Mouse (Mus musculus) fat pad, adult 2 months (tissue): ENCODE data around the gene Vmn2r19.
"Not testable (repeated sequence)": the region's sequence is repeated elsewhere in the genome, so short reads cannot be mapped to it uniquely, and the experiment has no call there.

Experiments
- DNase-seq: peaks from one replicate; pipeline ENCODE4 v3.0.0-alpha.2; 2011; ENCODE audit warnings: low read depth, low spot score; ENCODE audit errors: extremely low read depth

Vmn2r19 gene

DNA sequence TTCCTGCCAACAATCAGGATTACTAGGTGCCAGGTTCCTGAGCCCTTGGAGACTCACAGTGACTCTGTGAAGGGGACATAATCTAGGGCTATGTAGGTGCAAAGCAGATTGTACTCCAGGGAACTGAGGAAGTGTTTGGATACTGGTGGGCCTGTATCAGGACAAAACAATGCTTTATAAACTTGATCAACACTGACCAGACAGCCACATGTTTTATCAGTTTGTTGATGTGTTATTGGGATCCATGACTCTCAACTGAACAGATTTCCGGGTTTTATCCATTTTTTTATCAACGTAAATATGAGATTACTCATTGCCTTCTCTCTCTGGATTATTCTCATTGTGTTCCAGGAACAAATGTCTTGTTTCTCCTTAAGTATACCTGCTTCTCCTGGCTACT lies at the start of gene Vmn2r19:
TSS of gene Vmn2r19 (plus strand) at position 301 of the 400 bp plus-strand sequence.
- DNase-seq: no peak

DNA sequence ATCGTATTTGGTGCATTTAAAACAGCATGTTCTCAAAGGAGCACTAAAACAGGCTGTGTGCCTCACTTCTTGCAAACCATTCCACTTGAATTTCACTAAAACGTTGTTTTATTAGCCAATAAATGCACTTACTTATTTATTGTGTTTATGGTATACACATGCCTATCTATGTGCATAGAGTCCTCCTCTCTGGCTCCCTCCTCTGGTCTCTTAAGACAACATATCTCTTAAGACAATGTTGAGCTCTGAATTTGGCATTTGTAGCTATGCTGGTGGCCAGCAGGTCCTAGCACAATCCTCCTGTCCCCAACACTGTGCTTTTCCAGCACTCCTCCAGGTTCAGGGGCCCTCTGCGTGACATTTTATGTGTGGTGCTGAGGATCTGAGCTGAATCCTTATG lies 49.2 kb upstream of the Vmn2r19 start:
- DNase-seq: no peak

DNA sequence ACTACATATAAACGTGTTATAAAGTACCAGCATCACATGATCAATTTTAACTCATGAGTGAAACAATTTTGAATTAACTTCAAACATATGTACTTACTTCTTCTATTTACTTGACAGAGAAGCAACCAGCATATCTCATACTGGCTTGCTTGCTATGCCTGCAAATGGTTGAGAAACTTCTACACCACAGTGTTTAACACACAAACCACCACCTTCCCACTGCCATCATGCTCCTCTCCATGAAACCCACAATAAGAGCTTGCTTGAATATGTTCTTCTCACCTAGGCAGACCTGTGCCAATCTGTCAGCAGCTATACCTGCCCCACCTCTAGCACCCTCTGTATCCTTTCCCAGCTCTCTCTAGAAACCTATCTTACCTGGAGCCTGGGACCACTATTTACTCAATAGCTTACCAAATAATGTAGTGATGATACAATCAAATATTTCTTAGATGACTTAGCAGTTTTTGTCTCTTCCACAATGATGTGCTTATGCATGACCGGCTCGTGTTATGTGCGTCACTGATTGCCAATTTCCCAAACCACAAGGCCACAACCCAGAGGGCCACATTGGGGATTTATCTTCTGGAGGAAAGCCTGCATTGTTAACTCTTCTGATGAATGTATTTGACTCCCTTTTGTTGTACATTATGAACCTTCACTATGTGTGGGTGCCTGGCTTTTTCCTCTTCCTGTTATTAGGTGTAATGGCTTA lies 48.1 kb upstream of the Vmn2r19 start:
- DNase-seq: no peak

GRCm38 (mm10) chr6:123260868-123261267 lies 47.3 kb upstream of the Vmn2r19 start:
- DNase-seq: no peak

DNA sequence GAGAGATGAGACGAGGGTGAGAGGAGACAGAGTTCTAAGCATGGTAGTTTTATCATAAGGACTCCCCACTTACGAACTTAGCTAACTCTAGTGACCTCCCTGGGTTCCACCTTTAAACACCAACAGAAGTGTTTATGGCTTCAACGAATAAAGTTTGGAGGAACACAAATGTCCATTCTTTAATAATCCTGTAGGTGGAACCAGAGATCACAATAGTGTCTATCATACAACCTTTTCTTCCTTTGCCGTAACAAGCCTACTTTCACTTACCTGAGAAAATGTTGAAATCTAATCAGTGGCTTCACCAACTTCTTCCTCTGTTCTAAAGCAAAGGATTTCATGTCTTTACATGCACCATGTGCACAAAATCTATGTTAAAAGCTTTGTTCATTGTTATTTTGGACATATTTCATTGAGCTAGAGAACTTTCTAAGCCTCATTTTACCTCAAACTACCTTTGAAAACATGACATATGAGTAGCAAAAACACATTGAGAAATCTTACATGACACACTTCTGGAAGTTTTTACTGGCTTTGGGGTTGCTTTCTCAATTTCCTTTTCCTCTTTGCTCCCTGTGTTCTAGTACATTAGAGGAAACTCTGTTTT lies 46.5 kb upstream of the Vmn2r19 start, which contains the start of gene Clec4d:
TSS of gene Clec4d (plus strand) at position 557 of the 607 bp plus-strand sequence.
- no peak for DNase-seq

GRCm38 (mm10) chr6:123264194-123264593 lies 43.9 kb upstream of the Vmn2r19 start:
- DNase-seq: no peak

- DNase-seq: no peak
Measured at GRCm38 (mm10) chr6:123265809-123266208, 42.3 kb upstream of the Vmn2r19 start.

- no peak for DNase-seq
Measured at GRCm38 (mm10) chr6:123266945-123267344, 41.2 kb upstream of the Vmn2r19 start.

DNA sequence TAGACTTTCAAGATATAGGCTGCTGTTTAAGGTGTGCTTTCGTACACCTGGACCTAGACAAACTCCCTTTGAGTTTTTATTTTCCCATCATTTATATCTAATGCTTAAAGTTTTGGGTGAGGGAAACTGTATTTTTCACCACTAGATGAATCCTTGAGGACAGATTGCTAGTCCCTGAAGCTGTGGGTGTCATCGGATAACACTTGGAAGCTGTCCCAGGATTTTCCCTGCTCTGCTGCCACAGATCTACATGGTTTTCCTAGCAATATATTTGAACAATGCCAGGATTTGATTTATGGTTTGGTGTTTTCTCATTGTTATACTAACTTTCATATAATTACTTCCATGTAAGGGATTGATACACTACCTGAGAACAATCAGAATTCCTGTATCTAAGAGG lies 28.7 kb upstream of the Vmn2r19 start:
- no peak for DNase-seq

- no peak for DNase-seq
Measured at GRCm38 (mm10) chr6:123286311-123286710, 21.8 kb upstream of the Vmn2r19 start.

DNA sequence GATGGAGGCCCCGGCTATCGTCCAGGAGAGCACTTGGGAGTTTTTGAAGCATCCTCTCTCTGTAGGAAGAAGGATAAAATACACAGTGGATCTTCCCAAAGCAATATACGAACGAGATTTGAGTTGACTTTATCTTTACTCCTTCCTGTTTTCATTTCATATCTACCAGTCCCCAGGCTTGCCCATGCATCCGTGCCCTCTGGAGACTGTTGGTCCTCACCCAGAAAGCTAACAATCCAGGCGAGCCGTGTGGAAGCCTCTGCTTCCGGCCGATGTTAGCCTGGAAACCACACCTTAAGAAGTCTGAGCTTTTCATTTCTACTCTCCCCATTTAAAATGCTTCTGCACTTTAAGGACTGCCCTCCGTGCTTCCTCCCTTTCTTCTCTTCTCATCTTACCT lies 19.2 kb upstream of the Vmn2r19 start:
- DNase-seq: no peak

- DNase-seq: no peak
Measured at GRCm38 (mm10) chr6:123289753-123290152, 18.4 kb upstream of the Vmn2r19 start, which contains the start of gene Clec4e. Gene Clec4e (minus strand): TSS chr6:123289870.

DNA sequence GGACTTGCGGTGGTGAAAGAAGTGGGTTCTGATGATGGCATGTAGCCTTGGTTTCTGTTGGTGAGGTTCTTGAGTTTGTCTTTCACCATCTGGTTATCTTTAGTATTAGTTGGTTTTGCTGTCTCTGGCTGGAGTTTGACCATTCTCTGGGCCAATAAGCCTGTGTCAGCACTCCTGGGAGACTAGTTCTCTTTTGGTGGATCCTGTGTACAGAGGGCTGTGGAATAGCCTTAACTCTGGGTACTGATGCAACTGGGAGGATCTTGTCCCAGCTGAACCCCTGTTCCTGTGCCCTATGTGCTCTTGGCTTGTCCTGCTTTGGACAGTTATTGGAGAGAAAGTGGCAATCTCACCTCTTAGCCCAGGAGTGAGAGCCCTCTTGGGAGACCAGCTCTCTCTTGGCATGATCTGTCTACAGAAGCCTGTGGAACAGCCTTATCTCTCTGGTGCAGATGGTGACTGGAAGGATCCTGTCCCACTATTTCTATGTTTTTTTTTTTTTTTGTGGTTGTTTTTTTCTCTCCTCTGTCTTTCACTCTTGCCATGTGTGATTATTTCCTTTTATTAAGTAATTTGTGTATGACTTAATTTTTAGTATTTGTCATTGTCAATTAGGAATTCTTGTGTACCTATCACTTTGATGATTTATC lies 15.3 kb upstream of the Vmn2r19 start:
- DNase-seq: no peak

- not testable (repeated sequence) for DNase-seq
Measured at GRCm38 (mm10) chr6:123293509-123293908, 14.6 kb upstream of the Vmn2r19 start.

- DNase-seq: no peak
Measured at GRCm38 (mm10) chr6:123296687-123297086, 11.4 kb upstream of the Vmn2r19 start.

DNA sequence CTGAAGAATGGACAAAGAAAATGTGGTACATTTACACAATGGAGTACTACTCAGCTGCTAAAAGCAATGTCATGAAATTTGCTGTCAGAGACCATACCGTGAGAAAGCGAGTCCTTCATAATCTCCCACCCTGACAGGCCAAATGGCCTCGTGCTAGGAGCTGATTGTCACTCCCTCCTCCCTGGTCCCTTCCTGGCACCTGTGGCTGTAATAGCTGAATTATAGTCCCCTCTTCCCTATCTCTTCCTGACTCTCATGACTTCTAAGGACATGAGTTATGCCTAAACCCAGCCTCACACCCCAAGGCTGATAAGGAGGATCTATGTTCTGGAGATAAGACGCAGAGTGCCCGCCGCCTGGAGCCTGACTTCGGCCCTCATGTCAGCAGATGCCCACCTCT lies 1.8 kb upstream of the Vmn2r19 start:
- DNase-seq: not testable (repeated sequence)

DNA sequence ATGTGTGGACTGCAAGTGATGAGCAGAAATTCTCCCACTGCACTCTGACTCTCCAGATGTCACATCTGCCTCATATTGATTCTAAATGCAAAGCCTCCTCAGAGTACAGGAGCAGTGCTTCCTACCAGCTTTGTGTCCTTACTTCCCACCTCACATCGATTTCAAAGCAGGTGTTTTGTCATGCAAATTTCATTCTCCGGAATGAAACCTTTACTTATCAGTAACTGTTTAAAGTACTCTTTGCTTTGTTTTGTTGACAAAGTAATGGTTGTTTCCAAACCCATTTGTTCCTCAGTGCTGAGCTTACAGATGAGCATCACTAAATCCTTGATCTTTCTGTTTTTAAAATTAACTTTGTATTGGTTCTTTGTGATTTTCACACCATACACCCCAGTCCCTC lies 24.4 kb downstream of the Vmn2r19 start:
- DNase-seq: no peak

DNA sequence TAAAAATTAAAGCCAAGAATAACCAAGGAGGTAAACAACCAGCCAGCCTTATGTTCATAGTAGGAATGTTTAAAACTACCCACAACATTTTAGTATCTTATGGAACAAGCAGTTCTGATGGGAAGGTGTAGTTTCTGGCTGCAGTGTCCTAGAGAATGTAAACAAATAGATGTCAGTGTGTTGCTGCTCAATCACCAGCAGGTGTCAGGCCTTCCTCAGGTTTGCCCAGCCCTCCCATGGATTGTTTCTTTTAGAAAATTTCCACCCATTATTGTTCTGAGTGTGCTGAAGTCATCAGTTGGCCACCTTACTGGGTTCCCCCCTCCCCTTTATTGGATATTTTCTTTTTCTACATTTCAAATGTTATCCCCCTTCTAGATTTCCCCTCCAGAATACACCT lies 32.0 kb downstream of the Vmn2r19 start:
- DNase-seq: no peak

DNA sequence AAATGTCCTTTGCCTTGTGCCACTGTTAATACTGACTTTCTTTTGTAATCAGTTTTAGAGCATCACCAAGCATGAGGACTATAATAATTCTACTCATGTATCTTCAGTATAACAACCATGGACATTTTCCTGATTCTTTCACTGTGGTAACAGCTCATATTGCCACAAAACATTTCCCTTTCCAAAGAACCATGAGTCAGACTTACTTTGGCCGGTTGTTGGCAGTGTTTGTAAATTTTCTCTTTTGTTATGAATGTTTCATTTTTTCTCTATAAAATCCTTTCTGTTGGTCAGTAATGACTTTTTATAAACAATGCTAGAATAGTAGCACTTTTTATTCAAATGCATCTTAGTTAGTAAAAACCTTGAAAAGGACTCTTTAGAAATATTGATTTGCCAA lies 38.0 kb downstream of the Vmn2r19 start:
- DNase-seq: no peak
